ENCODE assay signal across 24 mouse cellular contexts in the genomic region with DNA sequence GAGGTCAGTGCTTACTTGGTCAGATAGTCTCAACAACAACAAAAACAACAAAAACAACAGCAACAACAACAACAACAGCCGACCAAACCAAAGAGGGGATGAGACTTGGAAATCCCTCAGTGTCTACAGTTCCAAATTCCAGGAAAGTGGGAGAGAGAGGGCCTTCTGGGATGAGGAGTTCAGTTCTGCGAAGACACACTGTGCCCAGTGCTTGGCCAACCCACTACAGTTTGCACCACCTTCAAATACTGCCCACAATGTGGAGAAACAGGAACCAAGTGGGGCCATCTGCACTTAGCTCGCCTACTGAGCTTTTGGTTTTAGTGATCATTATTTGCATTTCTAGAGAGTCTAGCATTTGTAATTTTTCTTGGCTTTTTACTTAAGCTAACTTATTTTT. TPM values are rescaled to one million over a fixed set of nuclear protein-coding genes. Genes with fewer than 3 reads are reported as not detected.
DNase-seq lines count a peak whose midpoint lies in the region; ATAC-seq and TF ChIP-seq lines count a peak whose summit lies in the region.
"Had no signal": no experiment of that assay in that cellular context is flagged by ENCODE, and none has a peak within 500 bp of the region (broad histone marks: within the 10 kb centered on the region; RNA-seq: fewer than 3 reads in every experiment).

No protein-coding gene starts in this region.

- H3K27me3 ChIP-seq in liver, postnatal 0 days (ENCODE audit: insufficient read depth, low read length): no peaks in the 10 kb centered on the region
- H3K27me3 ChIP-seq in liver, embryonic 12.5 days (replicated peaks): peaks cover 47% of the 10 kb centered on the region
- no peaks in the 10 kb centered on the region for H3K27me3 ChIP-seq in small intestine, adult 2 months (ENCODE audit: control insufficient read depth, insufficient read depth, low read length)
- no peaks in the 10 kb centered on the region for H3K27me3 ChIP-seq in thymus, adult 2 months (ENCODE audit: control insufficient read depth, insufficient read depth, low read length)

- no peak for DNase-seq in liver, postnatal 0 days
- DNase-seq in lung, adult 2 months: no peak
- no peak for DNase-seq in thymus, postnatal 4 days
- DNase-seq in thymus, adult 2 months: no peak
- DNase-seq: adrenal gland, adult 8-10 months; adrenal gland, postnatal 36 days; cerebellum, adult 11 months; cerebellum, adult 9-10 months; cerebellum, postnatal 25 days; gastrocnemius, postnatal 36 days; heart, adult 18-20 months; heart, postnatal 10 days; heart, postnatal 4 days had no signal

- H3K9ac ChIP-seq in liver, postnatal 0 days (replicated peaks): no peak overlapping the region
- H3K9ac ChIP-seq in liver, embryonic 12.5 days: no peak overlapping the region
- H3K9ac ChIP-seq: forebrain, embryonic 15.5 days; hindbrain, embryonic 12.5 days had no signal

- peaks cover 14% of the 10 kb centered on the region for H3K4me1 ChIP-seq in liver, postnatal 0 days (ENCODE audit: insufficient read depth)
- peaks cover 7% of the 10 kb centered on the region for H3K4me1 ChIP-seq in liver, embryonic 12.5 days
- peaks cover 32% of the 10 kb centered on the region for H3K4me1 ChIP-seq in bone marrow macrophage, adult 2 months (ENCODE audit: control insufficient read depth, insufficient read depth, low read length)
- peaks cover 11% of the 10 kb centered on the region for H3K4me1 ChIP-seq in small intestine, adult 2 months (ENCODE audit: control insufficient read depth, insufficient read depth, insufficient read length, low read length)
- H3K4me1 ChIP-seq in lung, adult 2 months (ENCODE audit: control insufficient read depth, insufficient read depth, low read length): peaks cover 2% of the 10 kb centered on the region
- H3K4me1 ChIP-seq in thymus, adult 2 months (replicated peaks; ENCODE audit: control insufficient read depth, insufficient read depth, low read length): peaks cover 14% of the 10 kb centered on the region

- H3K36me3 ChIP-seq in liver, postnatal 0 days (replicated peaks; ENCODE audit: insufficient read depth, low read length): no peaks in the 10 kb centered on the region
- no peaks in the 10 kb centered on the region for H3K36me3 ChIP-seq in liver, embryonic 12.5 days
- H3K36me3 ChIP-seq in small intestine, adult 2 months (ENCODE audit: control insufficient read depth, insufficient read depth, low read length): no peaks in the 10 kb centered on the region
- no peaks in the 10 kb centered on the region for H3K36me3 ChIP-seq in thymus, adult 2 months (ENCODE audit: control insufficient read depth, insufficient read depth, low read length)
- H3K36me3 ChIP-seq: embryonic facial prominence, embryonic 10.5 days; forebrain, embryonic 15.5 days; G1E; heart, embryonic 10.5 days; hindbrain, embryonic 12.5 days had no signal

- TF ChIP-seq CTCF in liver, postnatal 0 days (IDR thresholded peaks at IDR 0.05; ENCODE audit: low read depth): no peak
- no peak for TF ChIP-seq CTCF in bone marrow macrophage, adult 2 months (IDR thresholded peaks at IDR 0.05; ENCODE audit: low read depth, low read length)
- TF ChIP-seq CTCF in small intestine, adult 2 months (IDR thresholded peaks at IDR 0.05; ENCODE audit: extremely low read depth, insufficient read length, insufficient replicate concordance, low read depth, low read length): no peak
- no peak for TF ChIP-seq CTCF in lung, adult 2 months (IDR thresholded peaks at IDR 0.05; ENCODE audit: insufficient read depth, low read length)
- no peak for TF ChIP-seq CTCF in thymus, adult 2 months (IDR thresholded peaks at IDR 0.05; ENCODE audit: borderline replicate concordance, control insufficient read depth, extremely low read depth, insufficient read depth, low read length, poor library complexity)

- no peak for ATAC-seq in liver, postnatal 0 days
- no peak for ATAC-seq in liver, embryonic 12.5 days
- ATAC-seq in megakaryocyte, adult 5-6 weeks (ENCODE audit: poor library complexity, severe bottlenecking): peak; percentile 68
- ATAC-seq: forebrain, embryonic 15.5 days; hindbrain, embryonic 16.5 days had no signal

- TF ChIP-seq EP300 in liver, postnatal 0 days (IDR thresholded peaks at IDR 0.05; ENCODE audit: low read depth): no peak

- TF ChIP-seq POLR2A in bone marrow macrophage, adult 2 months (IDR thresholded peaks at IDR 0.05; ENCODE audit: borderline replicate concordance, low read depth, low read length): no peak
- TF ChIP-seq POLR2A in small intestine, adult 2 months (IDR thresholded peaks at IDR 0.05; ENCODE audit: low read depth, low read length): no peak
- TF ChIP-seq POLR2A in lung, adult 2 months (IDR thresholded peaks at IDR 0.05; ENCODE audit: borderline replicate concordance, extremely low read depth, low read depth, low read length): no peak
- TF ChIP-seq POLR2A in thymus, adult 2 months (IDR thresholded peaks at IDR 0.05; ENCODE audit: control insufficient read depth, extremely low read depth, insufficient read depth, low read length, poor library complexity): no peak

- 47% methylated on average over 3 of the region's 3 CpGs for WGBS in liver, postnatal 0 days (ENCODE audit: insufficient replicate concordance)
- WGBS in liver, embryonic 12.5 days (ENCODE audit: insufficient replicate concordance): 52% methylated on average over 3 of the region's 3 CpGs
- WGBS in small intestine, adult 2 months: 82% methylated on average over 3 of the region's 3 CpGs
- WGBS in lung, adult 2 months: 66% methylated on average over 3 of the region's 3 CpGs
- 62% methylated on average over 3 of the region's 3 CpGs for WGBS in thymus, adult 2 months

- 0 out of 2 replicates have a peak overlapping the region, but pooled peaks have one; percentile 41 for H3K27ac ChIP-seq in liver, postnatal 0 days (ENCODE audit: low read depth)
- H3K27ac ChIP-seq in liver, embryonic 12.5 days: no peak overlapping the region
- peak overlapping the region; percentile 41 for H3K27ac ChIP-seq in bone marrow macrophage, adult 2 months (ENCODE audit: insufficient read depth, low read depth, low read length)
- peak overlapping the region; percentile 28; the same call in 1 of the 2 replicates for H3K27ac ChIP-seq in small intestine, adult 2 months (ENCODE audit: insufficient read depth, low read depth, low read length)
- no peak overlapping the region for H3K27ac ChIP-seq in thymus, adult 2 months (ENCODE audit: control insufficient read depth, insufficient read depth, low read length)
- H3K27ac ChIP-seq: embryonic facial prominence, embryonic 10.5 days; forebrain, embryonic 15.5 days; heart, embryonic 10.5 days; hindbrain, embryonic 12.5 days had no signal

- no peaks in the 10 kb centered on the region for H3K9me3 ChIP-seq in liver, postnatal 0 days (ENCODE audit: low read length)
- no peaks in the 10 kb centered on the region for H3K9me3 ChIP-seq in liver, embryonic 12.5 days (replicated peaks)
- H3K9me3 ChIP-seq: embryonic facial prominence, embryonic 10.5 days; forebrain, embryonic 15.5 days; G1E; heart, embryonic 10.5 days; hindbrain, embryonic 12.5 days had no signal

- H3K4me3 ChIP-seq in liver, postnatal 0 days (ENCODE audit: low read depth, low read length): 0 out of 2 replicates have a peak overlapping the region, but pooled peaks have one; percentile 4
- no peak overlapping the region for H3K4me3 ChIP-seq in liver, embryonic 12.5 days
- no peak overlapping the region for H3K4me3 ChIP-seq in bone marrow macrophage, adult 2 months (ENCODE audit: insufficient read depth, low read length)
- no peak overlapping the region for H3K4me3 ChIP-seq in small intestine, adult 2 months (ENCODE audit: low read depth, low read length)
- no peak overlapping the region for H3K4me3 ChIP-seq in lung, adult 2 months (replicated peaks; ENCODE audit: extremely low read depth, low read depth, low read length)
- H3K4me3 ChIP-seq in thymus, adult 2 months (ENCODE audit: control insufficient read depth, insufficient read depth, low read length): no peak overlapping the region
- H3K4me3 ChIP-seq: embryonic facial prominence, embryonic 10.5 days; erythroblast, embryonic 14.5 days; forebrain, embryonic 15.5 days; heart, embryonic 10.5 days; hindbrain, embryonic 12.5 days had no signal

- peak overlapping the region; percentile 67; the same call in 1 of the 2 replicates for H3K4me2 ChIP-seq in liver, postnatal 0 days (ENCODE audit: low read depth, low read length)
- no peak overlapping the region for H3K4me2 ChIP-seq in liver, embryonic 12.5 days
- H3K4me2 ChIP-seq: forebrain, embryonic 15.5 days; hindbrain, embryonic 12.5 days had no signal

RNA-seq across cellular contexts. Expression of gene Tmem154, which starts 3.0 kb away (rescaled TPM):
- polyA plus RNA-seq in liver, postnatal 0 days (2015; fragmentation: Nextera tagmentation; extraction: Ambion mirVana): 2.9 and 3.5 TPM in 2 replicates
- 0.55 and 0.81 TPM in 2 replicates for polyA plus RNA-seq in liver, embryonic 12.5 days (2016; fragmentation: Nextera tagmentation; extraction: Ambion mirVana)
- polyA plus RNA-seq in bone marrow macrophage, adult 2 months (2012; ENCODE audit: insufficient read depth, insufficient read length, missing spikeins): 5.4 and 5.9 TPM in 2 replicates
- total RNA-seq in megakaryocyte, adult 5-6 weeks (2015): 94.0 and 94.4 TPM in 2 replicates
- 44.4 and 60.0 TPM in 2 replicates for total RNA-seq in megakaryocyte, adult 5-6 weeks (2017)
- 1.5 and 2.0 TPM in 2 replicates for polyA plus RNA-seq in small intestine, adult 2 months (2012; rRNA removed)
- 6.4 and 11.9 TPM in 2 replicates for polyA plus RNA-seq in lung, adult 2 months (2012; rRNA removed)
- 12.4 and 14.4 TPM in 2 replicates for polyA plus RNA-seq in thymus, adult 2 months (2012; rRNA removed)

Comparison
In these comparisons a context has a peak if more than half of its experiments do, and no peak if none do; other contexts are left out.
1. H3K27ac ChIP-seq: peak in liver, postnatal 0 days (single experiment), bone marrow macrophage, adult 2 months (single experiment) and small intestine, adult 2 months (single experiment); none in liver, embryonic 12.5 days (single experiment) and thymus, adult 2 months (single experiment).